Comparison of ENCODE assay signal across 26 mouse cellular contexts in genomic region chr6:83592051-83592450, GRCm38 (mm10). TPM values are rescaled to one million over a fixed set of nuclear protein-coding genes. Genes with fewer than 3 reads are reported as not detected.
DNase-seq lines count a peak whose midpoint lies in the region; ATAC-seq and TF ChIP-seq lines count a peak whose summit lies in the region.
"Had no signal": no experiment of that assay in that cellular context is flagged by ENCODE, and none has a peak within 500 bp of the region (broad histone marks: within the 10 kb centered on the region; RNA-seq: fewer than 3 reads in every experiment).

No protein-coding gene starts in this region.

- no peaks in the 10 kb centered on the region; the same call in 1 of the 2 replicates for H3K36me3 ChIP-seq in heart, adult 2 months (ENCODE audit: control insufficient read depth, insufficient read depth, low read length)
- no peaks in the 10 kb centered on the region for H3K36me3 ChIP-seq in hindbrain, embryonic 12.5 days
- H3K36me3 ChIP-seq in hindbrain, embryonic 14.5 days (replicated peaks; ENCODE audit: control insufficient read depth, insufficient read depth) = no peaks in the 10 kb centered on the region
- H3K36me3 ChIP-seq in E14TG2a.4 (ENCODE audit: insufficient read depth, low read length) = no peaks in the 10 kb centered on the region
- no peaks in the 10 kb centered on the region for H3K36me3 ChIP-seq in midbrain, embryonic 14.5 days (ENCODE audit: control insufficient read depth, insufficient read depth, low read length)
- H3K36me3 ChIP-seq: embryonic facial prominence, embryonic 10.5 days; embryonic facial prominence, embryonic 12.5 days; forebrain, embryonic 12.5 days; G1E had no signal

- no peak for DNase-seq in frontal cortex, postnatal 14 days (ENCODE audit: low spot score in 2 of 2)
- no peak for DNase-seq in heart, adult 2 months
- DNase-seq in heart, postnatal 10 days = no peak
- DNase-seq in hindbrain, embryonic 14.5 days (ENCODE audit: low spot score) = no peak
- no peak for DNase-seq in midbrain, embryonic 14.5 days
- DNase-seq: adrenal gland, adult 8-10 months; adrenal gland, postnatal 14 days; adrenal gland, postnatal 36 days; B cell, adult 2 months; cerebellum, adult 11-12 months; cerebellum, adult 2 months; cerebellum, adult 9-10 months; cerebellum, postnatal 10 days; cerebellum, postnatal 25 days had no signal

- H3K9ac ChIP-seq in heart, adult 2 months (ENCODE audit: low read depth, low read length) = 0 out of 2 replicates have a peak overlapping the region, but pooled peaks have one; percentile 4
- no peak overlapping the region for H3K9ac ChIP-seq in hindbrain, embryonic 12.5 days
- no peak overlapping the region for H3K9ac ChIP-seq in hindbrain, embryonic 14.5 days
- H3K9ac ChIP-seq in midbrain, embryonic 14.5 days (replicated peaks; ENCODE audit: low read length) = no peak overlapping the region
- H3K9ac ChIP-seq: embryonic facial prominence, embryonic 12.5 days; forebrain, embryonic 12.5 days had no signal

- TF ChIP-seq POLR2A in heart, adult 2 months (IDR thresholded peaks at IDR 0.05; ENCODE audit: insufficient read depth, low read depth, low read length) = no peak

- H3K4me1 ChIP-seq in heart, adult 2 months (ENCODE audit: control insufficient read depth, insufficient read depth, low read length) = peaks cover 6% of the 10 kb centered on the region
- no peaks in the 10 kb centered on the region for H3K4me1 ChIP-seq in hindbrain, embryonic 12.5 days
- H3K4me1 ChIP-seq in hindbrain, embryonic 14.5 days (replicated peaks; ENCODE audit: control insufficient read depth, insufficient read depth, low read length) = no peaks in the 10 kb centered on the region
- H3K4me1 ChIP-seq in E14TG2a.4 (replicated peaks; ENCODE audit: low read depth, low read length) = no peaks in the 10 kb centered on the region
- no peaks in the 10 kb centered on the region for H3K4me1 ChIP-seq in midbrain, embryonic 14.5 days (ENCODE audit: control insufficient read depth, insufficient read depth, low read length)
- H3K4me1 ChIP-seq: embryonic facial prominence, embryonic 10.5 days; embryonic facial prominence, embryonic 12.5 days; forebrain, embryonic 12.5 days had no signal

- no peak overlapping the region for H3K27ac ChIP-seq in heart, adult 2 months
- H3K27ac ChIP-seq in hindbrain, embryonic 12.5 days = 0 out of 2 replicates have a peak overlapping the region, but pooled peaks have one; percentile 7
- no peak overlapping the region for H3K27ac ChIP-seq in hindbrain, embryonic 14.5 days
- H3K27ac ChIP-seq in midbrain, embryonic 14.5 days (replicated peaks; ENCODE audit: low read depth, low read length) = no peak overlapping the region
- H3K27ac ChIP-seq: embryonic facial prominence, embryonic 10.5 days; embryonic facial prominence, embryonic 12.5 days; forebrain, embryonic 12.5 days had no signal

- ATAC-seq in frontal cortex, adult (ENCODE audit: low TSS enrichment) = peak; percentile 50; the same call in 1 of the 2 replicates
- ATAC-seq in hindbrain, embryonic 12.5 days (ENCODE audit: low FRiP score) = no peak
- ATAC-seq in hindbrain, embryonic 14.5 days (ENCODE audit: low FRiP score) = no peak
- ATAC-seq in midbrain, embryonic 14.5 days (ENCODE audit: low FRiP score, low TSS enrichment) = no peak
- ATAC-seq: activated CD4-positive, CD25-positive, alpha-beta regulatory T cell, adult 4 months; CD4-positive, CD25-positive, alpha-beta regulatory T cell, adult 4 months; forebrain, embryonic 14.5 days; forebrain, embryonic 16.5 days; Patski had no signal

- no peak for TF ChIP-seq EP300 in heart, adult 2 months (IDR thresholded peaks at IDR 0.05; ENCODE audit: insufficient read depth, low read depth, low read length)

- H3K4me3 ChIP-seq in heart, adult 2 months = no peak overlapping the region
- no peak overlapping the region for H3K4me3 ChIP-seq in hindbrain, embryonic 12.5 days
- H3K4me3 ChIP-seq in hindbrain, embryonic 14.5 days (replicated peaks; ENCODE audit: low read length) = no peak overlapping the region
- H3K4me3 ChIP-seq in E14TG2a.4 (replicated peaks; ENCODE audit: low read length) = 0 out of 2 replicates have a peak overlapping the region, but pooled peaks have one; percentile 43
- H3K4me3 ChIP-seq in midbrain, embryonic 14.5 days (replicated peaks; ENCODE audit: low read depth, low read length) = no peak overlapping the region
- H3K4me3 ChIP-seq: embryonic facial prominence, embryonic 10.5 days; embryonic facial prominence, embryonic 12.5 days; forebrain, embryonic 12.5 days had no signal

- 53% methylated on average over 8 of the region's 8 CpGs for WGBS in heart, adult 2 months
- 77% methylated on average over 8 of the region's 8 CpGs for WGBS in hindbrain, embryonic 12.5 days
- WGBS in hindbrain, embryonic 14.5 days = 83% methylated on average over 8 of the region's 8 CpGs
- whole genome bisulfite sequencing in midbrain, embryonic 14.5 days = 85% methylated on average over 8 of the region's 8 CpGs

- no peak overlapping the region for H3K4me2 ChIP-seq in hindbrain, embryonic 12.5 days (replicated peaks)
- H3K4me2 ChIP-seq in hindbrain, embryonic 14.5 days (replicated peaks) = no peak overlapping the region
- H3K4me2 ChIP-seq in midbrain, embryonic 14.5 days (ENCODE audit: low read length) = no peak overlapping the region
- H3K4me2 ChIP-seq: embryonic facial prominence, embryonic 12.5 days; forebrain, embryonic 12.5 days had no signal

- TF ChIP-seq CTCF in heart, adult 2 months (IDR thresholded peaks at IDR 0.05) = no peak
- TF ChIP-seq CTCF in E14TG2a.4 (conservative IDR thresholded peaks at IDR 0.05; ENCODE audit: low read length) = no peak

- H3K79me2 ChIP-seq in heart, adult 2 months (replicated peaks; ENCODE audit: control insufficient read depth, insufficient read depth, low read length) = no peaks in the 10 kb centered on the region

- intact Hi-C loops in heart, adult 2 months (cut with DNase I) = no loop called here
- intact Hi-C loops in heart, postnatal 10 days (cut with DNase I) = no loop called here

- H3K27me3 ChIP-seq in heart, adult 2 months (ENCODE audit: control insufficient read depth, insufficient read depth, low read length) = no peaks in the 10 kb centered on the region
- peaks cover 3% of the 10 kb centered on the region; the same call in 1 of the 2 replicates for H3K27me3 ChIP-seq in hindbrain, embryonic 12.5 days
- H3K27me3 ChIP-seq in hindbrain, embryonic 14.5 days (ENCODE audit: control insufficient read depth, insufficient read depth, low read length) = no peaks in the 10 kb centered on the region
- peaks cover 3% of the 10 kb centered on the region; the same call in 1 of the 2 replicates for H3K27me3 ChIP-seq in E14TG2a.4 (ENCODE audit: insufficient read depth, low read length)
- no peaks in the 10 kb centered on the region for H3K27me3 ChIP-seq in midbrain, embryonic 14.5 days (ENCODE audit: control insufficient read depth, insufficient read depth, low read length)
- H3K27me3 ChIP-seq: embryonic facial prominence, embryonic 12.5 days had no signal

- no peaks in the 10 kb centered on the region for H3K9me3 ChIP-seq in hindbrain, embryonic 12.5 days (replicated peaks)
- H3K9me3 ChIP-seq in hindbrain, embryonic 14.5 days (ENCODE audit: control insufficient read depth, low read length) = no peaks in the 10 kb centered on the region
- no peaks in the 10 kb centered on the region for H3K9me3 ChIP-seq in E14TG2a.4 (ENCODE audit: low read length)
- no peaks in the 10 kb centered on the region for H3K9me3 ChIP-seq in midbrain, embryonic 14.5 days (ENCODE audit: control insufficient read depth, low read length)
- H3K9me3 ChIP-seq: embryonic facial prominence, embryonic 10.5 days; embryonic facial prominence, embryonic 12.5 days; forebrain, embryonic 12.5 days; G1E had no signal

RNA-seq across cellular contexts. Expression of gene Stambp, which starts 19.5 kb away (rescaled TPM):
- 10 to 100 TPM; 11.9 to 12.9 TPM for total RNA-seq in heart, adult 2 months (2021)
- 10.1 and 17.6 TPM in 2 replicates for polyA plus RNA-seq in heart, adult 2 months (2012; rRNA removed)
- total RNA-seq in heart, postnatal 10 days (2021) = 10 to 100 TPM; 15.0 to 17.1 TPM
- polyA plus RNA-seq in hindbrain, embryonic 12.5 days (2016; fragmentation: Nextera tagmentation; extraction: Ambion mirVana) = 30.6 and 37.1 TPM in 2 replicates
- 59.4 and 63.6 TPM in 2 replicates for polyA plus RNA-seq in hindbrain, embryonic 14.5 days (2014; fragmentation: Nextera tagmentation; extraction: Ambion mirVana)
- polyA plus RNA-seq in midbrain, embryonic 14.5 days (2014; fragmentation: Nextera tagmentation; extraction: Ambion mirVana) = 63.6 and 64.4 TPM in 2 replicates

RNA-seq across cellular contexts. Expression of gene Actg2, which starts 56.0 kb away (rescaled TPM):
- 1 to 10 TPM in 1 of 2 experiments, under 1 TPM in 1; 0.93 to 2.3 TPM for total RNA-seq in heart, adult 2 months (2021)
- 13.3 and 23.8 TPM in 2 replicates for polyA plus RNA-seq in heart, adult 2 months (2012; rRNA removed)
- 1 to 10 TPM; 5.0 to 8.2 TPM for total RNA-seq in heart, postnatal 10 days (2021)
- polyA plus RNA-seq in hindbrain, embryonic 12.5 days (2016; fragmentation: Nextera tagmentation; extraction: Ambion mirVana) = 2.5 and 3.9 TPM in 2 replicates
- polyA plus RNA-seq in hindbrain, embryonic 14.5 days (2014; fragmentation: Nextera tagmentation; extraction: Ambion mirVana) = 2.6 and 3.3 TPM in 2 replicates
- 2.3 TPM in 1 of 2 replicates, not detected in the other for polyA plus RNA-seq in midbrain, embryonic 14.5 days (2014; fragmentation: Nextera tagmentation; extraction: Ambion mirVana)
- polyA plus RNA-seq: G1E had no signal
